In genomic region chr14:8935121-8935520, GRCm38 (mm10) we compare ENCODE assay signal across 8 mouse cellular contexts.
DNase-seq lines count a peak whose midpoint lies in the region; ATAC-seq lines count a peak whose summit lies in the region.

No protein-coding gene starts in this region.

- ATAC-seq in forebrain, embryonic 12.5 days (ENCODE audit: low FRiP score) = peak; percentile 65; the same call in 1 of the 2 replicates
- no peak for ATAC-seq in granulocyte monocyte progenitor cell, adult 5-6 weeks (replicated peaks; ENCODE audit: poor library complexity, severe bottlenecking)

- 24% methylated on average over 5 of the region's 5 CpGs for WGBS in forebrain, embryonic 12.5 days

- H3K4me3 ChIP-seq in forebrain, embryonic 12.5 days (replicated peaks) = no peak overlapping the region

- no peaks in the 10 kb centered on the region for H3K36me3 ChIP-seq in forebrain, embryonic 12.5 days (replicated peaks)

- no peak overlapping the region for H3K4me2 ChIP-seq in forebrain, embryonic 12.5 days

- H3K4me1 ChIP-seq in forebrain, embryonic 12.5 days = no peaks in the 10 kb centered on the region

- H3K27me3 ChIP-seq in forebrain, embryonic 12.5 days = no peaks in the 10 kb centered on the region

- H3K9me3 ChIP-seq in forebrain, embryonic 12.5 days = no peaks in the 10 kb centered on the region

- peak; percentile 10 to 21 for DNase-seq in cerebellum, adult 18-20 months
- DNase-seq in cerebellum, adult 11-12 months = no peak
- DNase-seq in testis, postnatal 10 days (ENCODE audit: low spot score) = peak; percentile 52
- no peak for DNase-seq in testis, postnatal 14 days (ENCODE audit: low spot score)
- peak; percentile 53 to 64 for DNase-seq in kidney, postnatal 4 days
- peak; percentile 59 for DNase-seq in mesoderm, embryonic 11.5 days (ENCODE audit: low read depth, low spot score)

- H3K9ac ChIP-seq in forebrain, embryonic 12.5 days = no peak overlapping the region

- no peak overlapping the region for H3K27ac ChIP-seq in forebrain, embryonic 12.5 days

Comparison
In these comparisons a context has a peak if more than half of its experiments do, and no peak if none do; other contexts are left out.
1. DNase-seq: peak in cerebellum, adult 18-20 months (2 of 2), testis, postnatal 10 days (single experiment), kidney, postnatal 4 days (2 of 2) and mesoderm, embryonic 11.5 days (single experiment); none in cerebellum, adult 11-12 months (single experiment) and testis, postnatal 14 days (single experiment).